Mouse (Mus musculus): ENCODE results near the gene AL731706.1. TPM values are rescaled to one million over a fixed set of nuclear protein-coding genes. Genes with fewer than 3 reads are reported as not detected.

AL731706.1 gene
- polyA plus RNA-seq, 1 experiment from 2014 or later = 45.4 TPM

- H3K9me3 ChIP-seq (ENCODE audit: control insufficient read depth, low read length) = no peaks in the 10 kb centered on the region
- no peaks in the 10 kb centered on the region for H3K36me3 ChIP-seq (ENCODE audit: control insufficient read depth, insufficient read depth, low read length)
- H3K4me1 ChIP-seq (ENCODE audit: control insufficient read depth in 2 of 2, insufficient read depth in 2 of 2, low read length in 2 of 2) = peaks cover 0 to 3% of the 10 kb centered on the region in 2 experiments; a peak in 1 of 4 replicates
- H3K9ac ChIP-seq (ENCODE audit: low read length) = no peak overlapping the region
- H3K4me3 ChIP-seq (ENCODE audit: control insufficient read depth in 1 of 2, insufficient read depth in 1 of 2, low read depth in 1 of 2, low read length in 2 of 2) = no peak overlapping the region
- ATAC-seq (ENCODE audit: insufficient number of reproducible peaks, insufficient read depth, low FRiP score, low read depth) = no peak
- H3K27me3 ChIP-seq (ENCODE audit: control insufficient read depth, insufficient read depth, low read length) = no peaks in the 10 kb centered on the region
- no peak overlapping the region for H3K4me2 ChIP-seq (ENCODE audit: low read length)
- 38% methylated on average over 3 of the region's 3 CpGs for WGBS
- no peak overlapping the region for H3K27ac ChIP-seq (replicated peaks in 1 of 2; ENCODE audit: control insufficient read depth in 1 of 2, insufficient read depth in 1 of 2, low read depth in 2 of 2, low read length in 2 of 2)
Observed at GRCm38 (mm10) chr2:136914334-136914902, 23.2 kb upstream of the AL731706.1 start.

GRCm38 (mm10) chr2:136913021-136913420, 21.8 kb upstream of the AL731706.1 start:
- H3K27ac ChIP-seq (replicated peaks in 1 of 2; ENCODE audit: control insufficient read depth in 1 of 2, insufficient read depth in 1 of 2, low read depth in 2 of 2, low read length in 2 of 2) = peak overlapping the region in 1 of 2 experiments; percentile 4; a peak in 1 of 4 replicates
- H3K36me3 ChIP-seq (ENCODE audit: control insufficient read depth, insufficient read depth, low read length) = no peaks in the 10 kb centered on the region

GRCm38 (mm10) chr2:136911958-136912411, 20.8 kb upstream of the AL731706.1 start:
- no peaks in the 10 kb centered on the region for H3K9me3 ChIP-seq (ENCODE audit: control insufficient read depth, low read length)
- WGBS = 62% methylated on average over 4 of the region's 4 CpGs
- no peak for ATAC-seq (ENCODE audit: insufficient number of reproducible peaks, insufficient read depth, low FRiP score, low read depth)
- H3K27ac ChIP-seq (replicated peaks in 1 of 2; ENCODE audit: control insufficient read depth in 1 of 2, insufficient read depth in 1 of 2, low read depth in 2 of 2, low read length in 2 of 2) = no peak overlapping the region; a peak in 2 of 4 replicates
- no peaks in the 10 kb centered on the region for H3K27me3 ChIP-seq (ENCODE audit: control insufficient read depth, insufficient read depth, low read length)
- no peaks in the 10 kb centered on the region for H3K36me3 ChIP-seq (ENCODE audit: control insufficient read depth, insufficient read depth, low read length)
- H3K4me2 ChIP-seq (ENCODE audit: low read length) = no peak overlapping the region
- H3K4me1 ChIP-seq (ENCODE audit: control insufficient read depth in 2 of 2, insufficient read depth in 2 of 2, low read length in 2 of 2) = peaks cover 0 to 3% of the 10 kb centered on the region in 2 experiments; a peak in 1 of 4 replicates
- H3K9ac ChIP-seq (ENCODE audit: low read length) = no peak overlapping the region
- no peak overlapping the region for H3K4me3 ChIP-seq (ENCODE audit: control insufficient read depth in 1 of 2, insufficient read depth in 1 of 2, low read depth in 1 of 2, low read length in 2 of 2)

More at GRCm38 (mm10) chr2:136913021-136913420, 21.8 kb upstream of the AL731706.1 start:
- Histone ChIP-seq H3K4me2 (ENCODE audit: low read length) (no peak overlapping the region), H3K27me3 (ENCODE audit: control insufficient read depth, insufficient read depth, low read length) (no peaks in the 10 kb centered on the region), H3K9ac (ENCODE audit: low read length) (no peak overlapping the region), H3K9me3 (ENCODE audit: control insufficient read depth, low read length) (no peaks in the 10 kb centered on the region), H3K4me3 (ENCODE audit: control insufficient read depth in 1 of 2, insufficient read depth in 1 of 2, low read depth in 1 of 2, low read length in 2 of 2) (no peak overlapping the region), H3K4me1 (ENCODE audit: control insufficient read depth in 2 of 2, insufficient read depth in 2 of 2, low read length in 2 of 2) (peaks cover 0 to 3% of the 10 kb centered on the region in 2 experiments; a peak in 1 of 4 replicates)
- WGBS = 86% methylated on average over 3 of the region's 3 CpGs
- ATAC-seq (ENCODE audit: insufficient number of reproducible peaks, insufficient read depth, low FRiP score, low read depth) = no peak

- peaks cover 0 to 3% of the 10 kb centered on the region in 2 experiments; a peak in 1 of 4 replicates for H3K4me1 ChIP-seq (ENCODE audit: control insufficient read depth in 2 of 2, insufficient read depth in 2 of 2, low read length in 2 of 2)
- no peaks in the 10 kb centered on the region for H3K9me3 ChIP-seq (ENCODE audit: control insufficient read depth, low read length)
- H3K27ac ChIP-seq (replicated peaks in 1 of 2; ENCODE audit: control insufficient read depth in 1 of 2, insufficient read depth in 1 of 2, low read depth in 2 of 2, low read length in 2 of 2) = no peak overlapping the region
- 0 out of 2 replicates have a peak, but pooled peaks cover 9% of the 10 kb centered on the region for H3K36me3 ChIP-seq (ENCODE audit: control insufficient read depth, insufficient read depth, low read length)
- H3K27me3 ChIP-seq (ENCODE audit: control insufficient read depth, insufficient read depth, low read length) = no peaks in the 10 kb centered on the region
- no peak for ATAC-seq (ENCODE audit: insufficient number of reproducible peaks, insufficient read depth, low FRiP score, low read depth)
- WGBS = 53% methylated on average over 2 of the region's 2 CpGs
- H3K4me2 ChIP-seq (ENCODE audit: low read length) = no peak overlapping the region
- H3K9ac ChIP-seq (ENCODE audit: low read length) = no peak overlapping the region
- no peak overlapping the region for H3K4me3 ChIP-seq (ENCODE audit: control insufficient read depth in 1 of 2, insufficient read depth in 1 of 2, low read depth in 1 of 2, low read length in 2 of 2)
Observed at GRCm38 (mm10) chr2:136909298-136909697, 18.1 kb upstream of the AL731706.1 start.

- Histone ChIP-seq H3K9me3 (ENCODE audit: control insufficient read depth, low read length) (no peaks in the 10 kb centered on the region), H3K9ac (ENCODE audit: low read length) (no peak overlapping the region), H3K4me1 (ENCODE audit: control insufficient read depth in 2 of 2, insufficient read depth in 2 of 2, low read length in 2 of 2) (peaks cover 0 to 3% of the 10 kb centered on the region in 2 experiments; a peak in 1 of 4 replicates), H3K36me3 (ENCODE audit: control insufficient read depth, insufficient read depth, low read length) (0 out of 2 replicates have a peak, but pooled peaks cover 9% of the 10 kb centered on the region), H3K27me3 (ENCODE audit: control insufficient read depth, insufficient read depth, low read length) (no peaks in the 10 kb centered on the region), H3K4me2 (ENCODE audit: low read length) (no peak overlapping the region), H3K4me3 (ENCODE audit: control insufficient read depth in 1 of 2, insufficient read depth in 1 of 2, low read depth in 1 of 2, low read length in 2 of 2) (no peak overlapping the region), H3K27ac (replicated peaks in 1 of 2; ENCODE audit: control insufficient read depth in 1 of 2, insufficient read depth in 1 of 2, low read depth in 2 of 2, low read length in 2 of 2) (no peak overlapping the region)
- no peak for ATAC-seq (ENCODE audit: insufficient number of reproducible peaks, insufficient read depth, low FRiP score, low read depth)
- WGBS = 84% methylated on average over 3 of the region's 3 CpGs
Observed at GRCm38 (mm10) chr2:136908596-136908995, 17.4 kb upstream of the AL731706.1 start.

GRCm38 (mm10) chr2:136896131-136896530, 4.9 kb upstream of the AL731706.1 start:
- no peaks in the 10 kb centered on the region for H3K9me3 ChIP-seq (ENCODE audit: control insufficient read depth, low read length)
- no peak for ATAC-seq (ENCODE audit: insufficient number of reproducible peaks, insufficient read depth, low FRiP score, low read depth)
- no peaks in the 10 kb centered on the region for H3K36me3 ChIP-seq (ENCODE audit: control insufficient read depth, insufficient read depth, low read length)
- H3K27ac ChIP-seq (replicated peaks in 1 of 2; ENCODE audit: control insufficient read depth in 1 of 2, insufficient read depth in 1 of 2, low read depth in 2 of 2, low read length in 2 of 2) = no peak overlapping the region
- no peak overlapping the region for H3K9ac ChIP-seq (ENCODE audit: low read length)
- no peak overlapping the region for H3K4me3 ChIP-seq (ENCODE audit: control insufficient read depth in 1 of 2, insufficient read depth in 1 of 2, low read depth in 1 of 2, low read length in 2 of 2)
- no peak overlapping the region for H3K4me2 ChIP-seq (ENCODE audit: low read length)
- no peaks in the 10 kb centered on the region for H3K27me3 ChIP-seq (ENCODE audit: control insufficient read depth, insufficient read depth, low read length)
- no peaks in the 10 kb centered on the region for H3K4me1 ChIP-seq (ENCODE audit: control insufficient read depth in 2 of 2, insufficient read depth in 2 of 2, low read length in 2 of 2)
- WGBS = 80% methylated on average over 2 of the region's 2 CpGs

GRCm38 (mm10) chr2:136894494-136894893, 3.3 kb upstream of the AL731706.1 start:
- H3K27ac ChIP-seq (replicated peaks in 1 of 2; ENCODE audit: control insufficient read depth in 1 of 2, insufficient read depth in 1 of 2, low read depth in 2 of 2, low read length in 2 of 2) = no peak overlapping the region
- peaks cover 0 to 5% of the 10 kb centered on the region in 2 experiments; a peak in 1 of 4 replicates for H3K4me1 ChIP-seq (ENCODE audit: control insufficient read depth in 2 of 2, insufficient read depth in 2 of 2, low read length in 2 of 2)
- no peaks in the 10 kb centered on the region for H3K27me3 ChIP-seq (ENCODE audit: control insufficient read depth, insufficient read depth, low read length)
- no peaks in the 10 kb centered on the region for H3K9me3 ChIP-seq (ENCODE audit: control insufficient read depth, low read length)
- no peak overlapping the region for H3K9ac ChIP-seq (ENCODE audit: low read length)
- no peak for ATAC-seq (ENCODE audit: insufficient number of reproducible peaks, insufficient read depth, low FRiP score, low read depth)
- no peaks in the 10 kb centered on the region for H3K36me3 ChIP-seq (ENCODE audit: control insufficient read depth, insufficient read depth, low read length)
- WGBS = 79% methylated on average over 2 of the region's 2 CpGs
- H3K4me3 ChIP-seq (ENCODE audit: control insufficient read depth in 1 of 2, insufficient read depth in 1 of 2, low read depth in 1 of 2, low read length in 2 of 2) = no peak overlapping the region
- H3K4me2 ChIP-seq (ENCODE audit: low read length) = no peak overlapping the region

Data from heart, embryonic 14.5 days (tissue).